Mouse (Mus musculus) kidney, embryonic 16.5 days (tissue): ENCODE data around the gene Hsd17b7. TPM values are rescaled to one million over a fixed set of nuclear protein-coding genes. Genes with fewer than 3 reads are reported as not detected.

Experiments used
- ATAC-seq: fragments of 200-750 bp; cut with Nextera tagmentation; 2 replicates; pipeline ENCODE4 v1.8.0; 2017; ENCODE audit warnings: moderate TSS enrichment; ENCODE audit not compliant: low FRiP score, low TSS enrichment
- H3K27ac ChIP-seq: fragments of 300-500 bp; sonication (generic); 2 replicates; pipeline ENCODE4 v1.5.1; 2014; ENCODE audit warnings: low read length
- H3K27me3 ChIP-seq: fragments of 300-500 bp; sonication (generic); 2 replicates; pipeline ENCODE4 v1.6.1; 2014; ENCODE audit warnings: low read length, control low read depth, mixed read lengths; ENCODE audit not compliant: insufficient read depth
- H3K36me3 ChIP-seq: fragments of 300-500 bp; sonication (generic); 2 replicates; pipeline ENCODE4 v1.6.1; 2014; ENCODE audit warnings: low read length, control low read depth, mixed read lengths; ENCODE audit not compliant: insufficient read depth
- H3K4me1 ChIP-seq: fragments of 300-500 bp; sonication (generic); 2 replicates; pipeline ENCODE4 v1.6.1; 2014; ENCODE audit warnings: low read length, control low read depth, mixed read lengths; ENCODE audit not compliant: insufficient read depth
- H3K4me2 ChIP-seq: fragments of 300-500 bp; sonication (generic); replicated peaks from 2 replicates; pipeline ENCODE4 v1.6.1; 2014; ENCODE audit warnings: low read depth, low read length
- H3K4me3 ChIP-seq: fragments of 300-500 bp; sonication (generic); 2 replicates; pipeline ENCODE4 v1.5.1; 2014; ENCODE audit warnings: mild to moderate bottlenecking, low read length
- H3K9ac ChIP-seq: fragments of 300-500 bp; sonication (generic); replicated peaks from 2 replicates; pipeline ENCODE4 v1.6.1; 2014; ENCODE audit warnings: low read length
- H3K9me3 ChIP-seq: fragments of 300-500 bp; sonication (generic); 2 replicates; pipeline ENCODE4 v1.6.1; 2016; ENCODE audit warnings: low read length, control low read depth
- WGBS: fragments of 180-500 bp; shearing (Covaris S2); extraction: QIAGEN DNeasy Blood & Tissue Kit; methylation state at CpG from one replicate; pipeline ENCODE4 v1.1.7; 2014; 5-methylcytosine and 5-hydroxymethylcytosine counted together
- polyA plus RNA-seq: library from polyadenylated mRNA; unstranded; fragments of >200 nt; fragmentation: Nextera tagmentation; extraction: Ambion mirVana; gene quantifications from 2 replicates; pipeline ENCODE4 v1.2.1, GENCODE M21; 2015

Gene Hsd17b7
- polyA plus RNA-seq, 1 experiment from 2014 or later: 11.6 TPM

DNA sequence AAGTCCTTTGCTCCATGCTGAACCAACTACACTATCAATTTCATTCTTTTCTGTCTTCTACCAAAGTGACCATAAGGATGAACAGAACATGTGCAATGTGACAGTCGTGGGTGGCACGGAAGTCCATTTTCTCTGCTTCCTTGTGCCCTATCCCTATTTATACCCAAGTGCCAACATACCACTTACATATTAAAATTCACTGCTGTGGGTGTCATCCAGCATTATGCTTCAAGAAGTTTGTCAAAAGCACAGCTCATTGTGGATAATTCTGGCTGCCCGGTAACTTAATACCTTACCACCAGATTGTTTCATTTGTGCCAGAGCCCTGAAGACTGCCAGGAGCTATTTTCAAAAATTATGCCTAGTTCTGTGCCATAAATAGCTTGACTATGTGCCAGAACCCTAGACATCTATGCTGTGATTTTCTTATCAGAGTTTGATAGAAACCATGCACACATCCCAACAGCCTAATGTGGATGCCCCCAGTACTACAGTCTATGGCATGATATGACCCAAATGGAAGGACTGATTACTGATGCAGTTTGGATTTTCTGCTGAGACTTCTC is 68.2 kb downstream of the Hsd17b7 start:
- Histone ChIP-seq H3K27me3 (no peaks in the 10 kb centered on the region), H3K36me3 (no peaks in the 10 kb centered on the region), H3K9ac (no peak overlapping the region), H3K4me2 (no peak overlapping the region), H3K4me1 (no peaks in the 10 kb centered on the region), H3K9me3 (no peaks in the 10 kb centered on the region), H3K27ac (no peak overlapping the region), H3K4me3 (no peak overlapping the region)
- WGBS: 88% methylated on average over 3 of the region's 3 CpGs
- ATAC-seq: no peak

Other genes with a start within 250 kb of the Hsd17b7 start
- gene Rgs4, start 221.6 kb downstream of the Hsd17b7 start, polyA plus RNA-seq: 2.8 and 4.1 TPM in 2 replicates
- not detected in 2 replicates for gene Ccdc190, start 40.6 kb downstream of the Hsd17b7 start, polyA plus RNA-seq
- 33.1 and 35.7 TPM in 2 replicates for gene Ddr2, start 141.5 kb upstream of the Hsd17b7 start, polyA plus RNA-seq
- 54.8 and 57.9 TPM in 2 replicates for gene Uap1, start 205.7 kb upstream of the Hsd17b7 start, polyA plus RNA-seq
- 7.8 and 8.7 TPM in 2 replicates for gene Uhmk1, start 246.2 kb upstream of the Hsd17b7 start, polyA plus RNA-seq